In genomic region chr2:166712801-166713689, GRCm38 (mm10) we compare ENCODE assay signal across 8 mouse cellular contexts. TPM values are rescaled to one million over a fixed set of nuclear protein-coding genes. Genes with fewer than 3 reads are reported as not detected.
DNase-seq lines count a peak whose midpoint lies in the region; ATAC-seq lines count a peak whose summit lies in the region.

No protein-coding gene starts in this region.

- H3K27me3 ChIP-seq in hindbrain, embryonic 12.5 days: peaks cover 6% of the 10 kb centered on the region; the same call in 1 of the 2 replicates
- no peaks in the 10 kb centered on the region; the same call in 1 of the 2 replicates for H3K27me3 ChIP-seq in limb, embryonic 12.5 days
- no peaks in the 10 kb centered on the region for H3K27me3 ChIP-seq in midbrain, embryonic 11.5 days (ENCODE audit: control insufficient read depth, insufficient read depth, low read length)
- no peaks in the 10 kb centered on the region for H3K27me3 ChIP-seq in stomach, embryonic 15.5 days (replicated peaks)

- peak overlapping the region; percentile 85 for H3K9ac ChIP-seq in hindbrain, embryonic 12.5 days
- H3K9ac ChIP-seq in limb, embryonic 12.5 days (replicated peaks): peak overlapping the region; percentile 73
- H3K9ac ChIP-seq in midbrain, embryonic 11.5 days (ENCODE audit: low read length): peak overlapping the region; percentile 81
- H3K9ac ChIP-seq in stomach, embryonic 15.5 days: peak overlapping the region; percentile 60

- peaks cover 51% of the 10 kb centered on the region for H3K4me1 ChIP-seq in hindbrain, embryonic 12.5 days
- peaks cover 37% of the 10 kb centered on the region for H3K4me1 ChIP-seq in limb, embryonic 12.5 days (replicated peaks)
- H3K4me1 ChIP-seq in midbrain, embryonic 11.5 days (ENCODE audit: control insufficient read depth, insufficient read depth, low read length): peaks cover 27% of the 10 kb centered on the region
- H3K4me1 ChIP-seq in stomach, embryonic 15.5 days: peaks cover 33% of the 10 kb centered on the region

- peak overlapping the region; percentile 60 for H3K4me3 ChIP-seq in hindbrain, embryonic 12.5 days
- H3K4me3 ChIP-seq in limb, embryonic 12.5 days (replicated peaks): peak overlapping the region; percentile 71
- H3K4me3 ChIP-seq in midbrain, embryonic 11.5 days (ENCODE audit: low read depth, low read length): peak overlapping the region; percentile 79
- H3K4me3 ChIP-seq in stomach, embryonic 15.5 days (replicated peaks): peak overlapping the region; percentile 76

- peak overlapping the region; percentile 66 for H3K27ac ChIP-seq in hindbrain, embryonic 12.5 days
- peak overlapping the region; percentile 75 for H3K27ac ChIP-seq in limb, embryonic 12.5 days
- peak overlapping the region; percentile 27; the same call in 1 of the 2 replicates for H3K27ac ChIP-seq in midbrain, embryonic 11.5 days (ENCODE audit: low read depth, low read length)
- peak overlapping the region; percentile 48 for H3K27ac ChIP-seq in stomach, embryonic 15.5 days

- H3K4me2 ChIP-seq in hindbrain, embryonic 12.5 days (replicated peaks): peak overlapping the region; percentile 69
- peak overlapping the region; percentile 88 for H3K4me2 ChIP-seq in limb, embryonic 12.5 days
- peak overlapping the region; percentile 91 for H3K4me2 ChIP-seq in midbrain, embryonic 11.5 days
- H3K4me2 ChIP-seq in stomach, embryonic 15.5 days: peak overlapping the region; percentile 99

- ATAC-seq in erythroid progenitor cell, adult 5-6 weeks (replicated peaks; ENCODE audit: low FRiP score, poor library complexity, severe bottlenecking): peak; percentile 15
- peak; percentile 68 for ATAC-seq in hindbrain, embryonic 12.5 days (ENCODE audit: low FRiP score)
- ATAC-seq in limb, embryonic 12.5 days (ENCODE audit: insufficient number of reproducible peaks, insufficient read depth, low FRiP score, low TSS enrichment, low read depth): peak; percentile 48
- ATAC-seq in midbrain, embryonic 11.5 days (ENCODE audit: low FRiP score): peak; percentile 57
- peak; percentile 23 for ATAC-seq in stomach, embryonic 15.5 days (ENCODE audit: insufficient read depth, low FRiP score, low read depth)

- H3K36me3 ChIP-seq in hindbrain, embryonic 12.5 days: no peaks in the 10 kb centered on the region
- H3K36me3 ChIP-seq in limb, embryonic 12.5 days: no peaks in the 10 kb centered on the region
- H3K36me3 ChIP-seq in midbrain, embryonic 11.5 days (ENCODE audit: control insufficient read depth, insufficient read depth, low read length): no peaks in the 10 kb centered on the region
- no peaks in the 10 kb centered on the region for H3K36me3 ChIP-seq in stomach, embryonic 15.5 days

- under 1% methylated on average over 63 of the region's 64 CpGs for WGBS in hindbrain, embryonic 12.5 days
- WGBS in limb, embryonic 12.5 days: under 1% methylated on average over 64 of the region's 64 CpGs
- WGBS in midbrain, embryonic 11.5 days: under 1% methylated on average over 54 of the region's 64 CpGs
- WGBS in stomach, embryonic 15.5 days: 1% methylated on average over 57 of the region's 64 CpGs

- H3K9me3 ChIP-seq in hindbrain, embryonic 12.5 days (replicated peaks): no peaks in the 10 kb centered on the region
- H3K9me3 ChIP-seq in limb, embryonic 12.5 days: no peaks in the 10 kb centered on the region
- H3K9me3 ChIP-seq in midbrain, embryonic 11.5 days (ENCODE audit: control insufficient read depth, low read length): no peaks in the 10 kb centered on the region
- H3K9me3 ChIP-seq in stomach, embryonic 15.5 days: no peaks in the 10 kb centered on the region

- peak; percentile 76 for DNase-seq in embryo, embryonic 10 days (ENCODE audit: low spot score)
- DNase-seq in embryo, embryonic 9.5 days (ENCODE audit: extremely low spot score): no peak
- peak; percentile 79 for DNase-seq in MN1 (ENCODE audit: low spot score)
- DNase-seq in midbrain, embryonic 11.5 days (ENCODE audit: low spot score, missing footprints): peak; percentile 96

RNA-seq across cellular contexts. Expression of gene Prex1, which starts 0.6 kb away (rescaled TPM):
- total RNA-seq in erythroid progenitor cell, adult 5-6 weeks (2015; ENCODE audit: low replicate concordance): 24.9 and 86.4 TPM in 2 replicates
- 60.8 and 88.9 TPM in 2 replicates for total RNA-seq in erythroid progenitor cell, adult 5-6 weeks (2017; ENCODE audit: low replicate concordance)
- 40.8 and 43.8 TPM in 2 replicates for polyA plus RNA-seq in hindbrain, embryonic 12.5 days (2016; fragmentation: Nextera tagmentation; extraction: Ambion mirVana)
- polyA plus RNA-seq in limb, embryonic 12.5 days (2016; fragmentation: Nextera tagmentation; extraction: Ambion mirVana): 26.5 and 29.5 TPM in 2 replicates
- polyA plus RNA-seq in midbrain, embryonic 11.5 days (2014; fragmentation: Nextera tagmentation; extraction: Ambion mirVana): 16.5 and 19.8 TPM in 2 replicates
- 11.6 and 12.4 TPM in 2 replicates for polyA plus RNA-seq in stomach, embryonic 15.5 days (2015; fragmentation: Nextera tagmentation; extraction: Ambion mirVana)

Comparison
In these comparisons a context has a peak if more than half of its experiments do, and no peak if none do; other contexts are left out.
1. ATAC-seq: peak in every context shown above with its lines; median percentile 68 in hindbrain, embryonic 12.5 days; 57 in midbrain, embryonic 11.5 days; 48 in limb, embryonic 12.5 days; 23 in stomach, embryonic 15.5 days; 15 in erythroid progenitor cell, adult 5-6 weeks.